Mouse (Mus musculus) stomach, postnatal 0 days (tissue): ENCODE measurements around the gene Ppp1r37. TPM values are rescaled to one million over a fixed set of nuclear protein-coding genes. Genes with fewer than 3 reads are reported as not detected.
A peak's percentile ranks its signal among the peaks of the same experiment; 100 is the strongest.

ENCODE experiments used
- ATAC-seq: fragments of 200-750 bp; cut with Nextera tagmentation; 2 replicates; pipeline ENCODE4 v1.8.0; 2017; ENCODE audit not compliant: low FRiP score, low TSS enrichment
- DNase-seq: peaks from one replicate; pipeline ENCODE4 v3.0.0-alpha.2; 2016; ENCODE audit warnings: low spot score
- H3K27ac ChIP-seq: fragments of 300-500 bp; sonication (generic); replicated peaks from 2 replicates; pipeline ENCODE4 v1.5.1; 2014; ENCODE audit warnings: mild to moderate bottlenecking, control low read depth
- H3K27me3 ChIP-seq: fragments of 300-500 bp; sonication (generic); 2 replicates; pipeline ENCODE4 v1.6.1; 2014; ENCODE audit warnings: low read length; ENCODE audit not compliant: control insufficient read depth, insufficient read depth
- H3K36me3 ChIP-seq: fragments of 300-500 bp; sonication (generic); 2 replicates; pipeline ENCODE4 v1.6.1; 2014; ENCODE audit warnings: low read length, mixed read lengths; ENCODE audit not compliant: control insufficient read depth, insufficient read depth
- H3K4me1 ChIP-seq: fragments of 300-500 bp; sonication (generic); replicated peaks from 2 replicates; pipeline ENCODE4 v1.6.1; 2014; ENCODE audit warnings: antibody characterized with exemption; ENCODE audit not compliant: control insufficient read depth, insufficient read depth
- H3K4me2 ChIP-seq: fragments of 300-500 bp; sonication (generic); replicated peaks from 2 replicates; pipeline ENCODE4 v1.6.1; 2014; ENCODE audit warnings: low read depth, mild to moderate bottlenecking, control low read depth, moderate library complexity
- H3K4me3 ChIP-seq: fragments of 300-500 bp; sonication (generic); 2 replicates; pipeline ENCODE4 v1.5.1; 2014; ENCODE audit warnings: low read depth, low read length, control low read depth
- H3K9ac ChIP-seq: fragments of 300-500 bp; sonication (generic); 2 replicates; pipeline ENCODE4 v1.6.1; 2014; ENCODE audit warnings: mild to moderate bottlenecking, low read length, control low read depth, mixed read lengths
- H3K9me3 ChIP-seq: fragments of 300-500 bp; sonication (generic); 2 replicates; pipeline ENCODE4 v1.6.1; 2016; ENCODE audit warnings: low read length; ENCODE audit not compliant: control insufficient read depth
- CTCF ChIP-seq: IDR thresholded peaks from 2 replicates; pipeline ENCODE4 v1.5.1; 2016; ENCODE audit warnings: antibody characterized with exemption, low read depth, mild to moderate bottlenecking, moderate library complexity
- EP300 ChIP-seq: optimal IDR thresholded peaks from 2 replicates; pipeline ENCODE3; 2016; ENCODE audit warnings: antibody characterized with exemption
- WGBS: fragments of 180-500 bp; shearing (Covaris S2); extraction: QIAGEN DNeasy Blood & Tissue Kit; methylation state at CpG from one replicate; pipeline ENCODE4 v1.1.7; 2014; 5-methylcytosine and 5-hydroxymethylcytosine counted together
- polyA plus RNA-seq: library from polyadenylated mRNA; unstranded; fragments of >200 nt; fragmentation: Nextera tagmentation; extraction: Ambion mirVana; gene quantifications from 2 replicates; pipeline ENCODE4 v1.2.1, GENCODE M21; 2015

The Ppp1r37 gene
- polyA plus RNA-seq, 1 experiment from 2014 or later = 16.5 TPM

GRCm38 (mm10) chr7:19495521-19496213 lies 67.2 kb downstream of the Ppp1r37 start:
- Histone ChIP-seq H3K9ac (no peak overlapping the region), H3K27me3 (0 out of 2 replicates have a peak, but pooled peaks cover 8% of the 10 kb centered on the region), H3K4me3 (no peak overlapping the region), H3K4me1 (no peaks in the 10 kb centered on the region), H3K4me2 (no peak overlapping the region), H3K27ac (no peak overlapping the region), H3K9me3 (no peaks in the 10 kb centered on the region), H3K36me3 (no peaks in the 10 kb centered on the region)
- no peak for DNase-seq
- WGBS = 46% methylated on average over 20 of the region's 20 CpGs
- TF ChIP-seq EP300 (no peak), CTCF (no peak)
- ATAC-seq = no peak

DNA sequence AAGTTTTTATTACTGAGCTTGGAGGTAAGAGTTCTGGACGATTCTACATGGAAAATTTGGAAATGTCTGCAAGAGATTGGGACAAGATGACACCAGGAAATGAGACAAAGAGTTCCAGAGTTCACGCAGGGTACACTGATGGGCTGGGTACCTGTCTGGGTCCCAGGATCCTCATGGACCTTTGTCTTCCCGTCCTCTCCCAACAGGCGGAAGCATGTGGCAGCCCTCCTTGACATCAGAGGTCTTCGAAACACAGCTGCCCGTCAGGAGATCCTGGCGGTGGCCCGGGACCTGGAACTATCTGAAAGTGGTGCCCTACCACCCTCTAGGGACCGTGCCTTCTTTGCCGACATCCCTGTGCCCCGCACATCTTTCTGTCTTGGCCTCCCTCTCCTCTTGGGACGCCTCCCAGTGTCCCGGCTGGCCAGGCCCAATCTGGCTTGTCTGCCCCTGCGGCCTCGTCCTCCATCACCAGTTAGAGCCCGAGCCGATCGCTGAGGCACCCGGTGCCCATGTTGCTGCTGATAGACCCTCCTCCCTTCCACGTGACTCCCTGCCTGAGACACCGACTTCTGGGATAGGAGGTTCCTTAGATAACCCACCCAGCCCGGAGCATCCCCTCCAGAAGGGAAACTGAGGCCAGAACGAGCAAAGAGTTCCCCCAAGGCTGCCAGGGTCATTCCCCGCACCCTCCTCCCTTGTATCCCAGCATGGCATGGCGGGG lies 68.0 kb downstream of the Ppp1r37 start:
- Histone ChIP-seq H3K4me2 (no peak overlapping the region), H3K27me3 (0 out of 2 replicates have a peak, but pooled peaks cover 8% of the 10 kb centered on the region), H3K9ac (no peak overlapping the region), H3K27ac (0 out of 2 replicates have a peak overlapping the region, but pooled peaks have one; percentile 14), H3K36me3 (no peaks in the 10 kb centered on the region), H3K9me3 (no peaks in the 10 kb centered on the region), H3K4me1 (no peaks in the 10 kb centered on the region), H3K4me3 (no peak overlapping the region)
- 76% methylated on average over 25 of the region's 25 CpGs for WGBS
- TF ChIP-seq EP300 (no peak), CTCF (no peak)
- ATAC-seq (no peak), DNase-seq (no peak)

DNA sequence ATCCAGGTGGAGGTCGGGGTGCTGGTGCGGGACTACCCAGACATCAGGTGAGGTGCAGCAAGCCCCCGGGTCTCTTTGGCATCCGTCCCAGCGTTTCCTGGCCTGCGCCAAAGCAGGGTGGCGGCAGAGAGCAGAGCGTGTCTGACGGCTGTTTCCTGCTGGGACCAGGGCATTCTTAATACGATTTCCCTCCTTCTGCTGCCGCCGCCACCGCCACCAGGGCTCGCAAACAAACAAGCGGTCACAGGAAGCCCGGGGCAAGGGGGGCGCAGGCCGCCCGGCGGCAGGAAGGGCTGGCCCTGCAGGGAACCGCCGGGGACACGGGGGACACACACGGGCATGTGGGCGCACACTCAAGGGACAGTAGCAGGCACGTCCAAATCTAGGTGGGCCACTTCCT lies 71.1 kb downstream of the Ppp1r37 start:
- Histone ChIP-seq H3K4me3 (0 out of 2 replicates have a peak overlapping the region, but pooled peaks have one; percentile 17), H3K9ac (no peak overlapping the region), H3K4me1 (no peaks in the 10 kb centered on the region), H3K36me3 (no peaks in the 10 kb centered on the region), H3K9me3 (no peaks in the 10 kb centered on the region), H3K4me2 (peak overlapping the region; percentile 23; the same call in 1 of the 2 replicates), H3K27me3 (peaks cover 8% of the 10 kb centered on the region; the same call in 1 of the 2 replicates), H3K27ac (no peak overlapping the region)
- TF ChIP-seq EP300 = no peak
- TF ChIP-seq CTCF = peak; percentile 50
- ATAC-seq (peak; percentile 41; the same call in 1 of the 2 replicates), DNase-seq (no peak)
- 4% methylated on average over 24 of the region's 26 CpGs for WGBS

DNA sequence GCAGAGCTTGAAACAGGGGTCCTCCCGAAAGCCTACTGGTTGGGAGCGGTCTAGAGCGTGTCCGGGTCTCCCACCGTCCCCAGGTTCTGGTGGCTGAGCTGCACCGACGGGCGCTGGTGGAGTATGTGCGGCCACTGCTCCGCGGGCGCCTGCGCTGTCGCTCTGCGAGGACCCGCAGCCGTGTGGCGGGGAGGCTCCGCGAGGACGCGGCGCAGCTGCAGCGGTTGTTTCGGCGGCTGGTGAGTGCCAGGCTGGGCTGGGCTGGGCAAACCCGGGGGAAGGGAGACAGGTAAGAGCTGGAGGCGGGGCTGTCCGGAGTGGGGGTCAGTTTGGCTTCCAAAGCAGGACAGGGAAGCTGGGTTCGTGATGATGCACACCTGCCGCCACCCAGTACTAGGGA lies 73.4 kb downstream of the Ppp1r37 start:
- ATAC-seq (peak; percentile 19; the same call in 1 of the 2 replicates), DNase-seq (no peak)
- no peak for TF ChIP-seq EP300
- TF ChIP-seq CTCF = no peak
- H3K27me3 ChIP-seq = peaks cover 8% of the 10 kb centered on the region; the same call in 1 of the 2 replicates
- no peaks in the 10 kb centered on the region for H3K9me3 ChIP-seq
- no peak overlapping the region for H3K27ac ChIP-seq
- H3K4me1 ChIP-seq = no peaks in the 10 kb centered on the region
- H3K4me2 ChIP-seq = no peak overlapping the region; the same call in 1 of the 2 replicates
- no peaks in the 10 kb centered on the region for H3K36me3 ChIP-seq
- H3K9ac ChIP-seq = no peak overlapping the region
- 16% methylated on average over 31 of the region's 31 CpGs for WGBS
- 0 out of 2 replicates have a peak overlapping the region, but pooled peaks have one; percentile 2 for H3K4me3 ChIP-seq

DNA sequence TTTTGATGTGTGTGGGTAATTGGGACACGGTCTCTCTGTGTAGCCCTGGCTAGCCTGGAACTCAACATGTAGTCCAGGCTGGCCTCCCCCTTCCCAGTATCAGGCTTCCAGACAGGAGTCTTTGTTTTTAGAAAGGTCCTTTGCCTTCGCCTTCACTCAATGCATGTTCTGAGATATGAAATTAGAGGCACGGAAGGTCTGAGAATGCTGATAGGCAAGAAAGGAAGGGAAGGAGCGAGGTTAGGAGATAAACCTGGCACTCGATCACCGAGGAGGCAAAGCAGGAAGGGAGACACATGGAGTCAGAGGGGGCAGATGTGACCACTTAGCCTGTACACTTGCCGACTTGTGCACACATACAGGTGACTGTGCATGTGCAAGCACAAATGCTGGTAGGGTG lies 76.3 kb downstream of the Ppp1r37 start:
- Histone ChIP-seq H3K4me2 (no peak overlapping the region), H3K9me3 (no peaks in the 10 kb centered on the region), H3K27me3 (peaks cover 7% of the 10 kb centered on the region; the same call in 1 of the 2 replicates), H3K36me3 (no peaks in the 10 kb centered on the region), H3K9ac (no peak overlapping the region), H3K27ac (no peak overlapping the region), H3K4me1 (no peaks in the 10 kb centered on the region), H3K4me3 (no peak overlapping the region)
- WGBS = 83% methylated on average over 7 of the region's 7 CpGs
- TF ChIP-seq CTCF = no peak
- no peak for TF ChIP-seq EP300
- no peak for DNase-seq
- no peak for ATAC-seq

GRCm38 (mm10) chr7:19485488-19485887 lies 77.4 kb downstream of the Ppp1r37 start:
- ATAC-seq (no peak), DNase-seq (no peak)
- no peak overlapping the region for H3K4me2 ChIP-seq
- no peak overlapping the region for H3K9ac ChIP-seq
- H3K27me3 ChIP-seq = no peaks in the 10 kb centered on the region; the same call in 1 of the 2 replicates
- no peak overlapping the region for H3K27ac ChIP-seq
- H3K36me3 ChIP-seq = no peaks in the 10 kb centered on the region
- no peaks in the 10 kb centered on the region for H3K4me1 ChIP-seq
- TF ChIP-seq EP300 = no peak
- no peak for TF ChIP-seq CTCF
- WGBS = 91% methylated on average over 1 of the region's 1 CpGs
- H3K9me3 ChIP-seq = no peaks in the 10 kb centered on the region
- H3K4me3 ChIP-seq = no peak overlapping the region
